Mouse (Mus musculus) bone marrow macrophage, adult 2 months (primary cell): Measurements from ENCODE around the gene Kirrel. TPM values are rescaled to one million over a fixed set of nuclear protein-coding genes. Genes with fewer than 3 reads are reported as not detected.

Experiments
- H3K27ac ChIP-seq: 2 replicates; pipeline ENCODE4 v1.5.1; 2012; ENCODE audit warnings: low read depth, low read length; ENCODE audit not compliant: insufficient read depth
- H3K4me1 ChIP-seq: 2 replicates; pipeline ENCODE4 v1.6.1; 2012; ENCODE audit warnings: low read length; ENCODE audit not compliant: control insufficient read depth, insufficient read depth
- H3K4me3 ChIP-seq: 2 replicates; pipeline ENCODE4 v1.5.1; 2012; ENCODE audit warnings: mild to moderate bottlenecking, low read length, moderate library complexity; ENCODE audit not compliant: insufficient read depth
- CTCF ChIP-seq: IDR thresholded peaks from 2 replicates; pipeline ENCODE4 v1.5.1; 2012; ENCODE audit warnings: low read depth, mild to moderate bottlenecking, low read length, moderate library complexity
- POLR2A ChIP-seq: IDR thresholded peaks from 2 replicates; pipeline ENCODE4 v1.6.1; 2012; ENCODE audit warnings: mild to moderate bottlenecking, low read depth, low read length, borderline replicate concordance
- polyA plus RNA-seq: library from polyadenylated mRNA; stranded (reverse); fragments of >200 nt; gene quantifications from 2 replicates; pipeline ENCODE4 v1.2.4, GENCODE M21; 2012; ENCODE audit not compliant: missing spikeins, insufficient read depth, insufficient read length

Gene Kirrel
- polyA plus RNA-seq, 1 experiment = 0.46 TPM

GRCm38 (mm10) chr3:87167621-87168020 is 6.9 kb downstream of the Kirrel start:
- Histone ChIP-seq H3K4me3 (no peak overlapping the region), H3K27ac (no peak overlapping the region), H3K4me1 (0 out of 2 replicates have a peak, but pooled peaks cover 2% of the 10 kb centered on the region)
- TF ChIP-seq POLR2A (no peak), CTCF (no peak)

- H3K4me1 ChIP-seq = 0 out of 2 replicates have a peak, but pooled peaks cover 2% of the 10 kb centered on the region
- H3K4me3 ChIP-seq = no peak overlapping the region
- no peak overlapping the region for H3K27ac ChIP-seq
- TF ChIP-seq POLR2A = no peak
- TF ChIP-seq CTCF = no peak
Measured at GRCm38 (mm10) chr3:87165291-87165881, 9.2 kb downstream of the Kirrel start.

GRCm38 (mm10) chr3:87164099-87164815 is 10.3 kb downstream of the Kirrel start:
- Histone ChIP-seq H3K27ac (no peak overlapping the region), H3K4me3 (no peak overlapping the region), H3K4me1 (0 out of 2 replicates have a peak, but pooled peaks cover 2% of the 10 kb centered on the region)
- TF ChIP-seq POLR2A (no peak), CTCF (no peak)

- H3K27ac ChIP-seq = no peak overlapping the region
Measured at GRCm38 (mm10) chr3:87163116-87163515, 11.4 kb downstream of the Kirrel start.

GRCm38 (mm10) chr3:87162380-87162779 is 12.2 kb downstream of the Kirrel start:
- TF ChIP-seq CTCF (no peak), POLR2A (no peak)
- Histone ChIP-seq H3K4me1 (0 out of 2 replicates have a peak, but pooled peaks cover 2% of the 10 kb centered on the region), H3K27ac (no peak overlapping the region), H3K4me3 (no peak overlapping the region)

More at GRCm38 (mm10) chr3:87163116-87163515, 11.4 kb downstream of the Kirrel start:
- Histone ChIP-seq H3K4me3 (no peak overlapping the region), H3K4me1 (0 out of 2 replicates have a peak, but pooled peaks cover 2% of the 10 kb centered on the region)
- TF ChIP-seq POLR2A (no peak), CTCF (no peak)

GRCm38 (mm10) chr3:87161601-87162000 is 12.9 kb downstream of the Kirrel start:
- Histone ChIP-seq H3K27ac (no peak overlapping the region), H3K4me1 (0 out of 2 replicates have a peak, but pooled peaks cover 2% of the 10 kb centered on the region)

GRCm38 (mm10) chr3:87160819-87161509 is 13.6 kb downstream of the Kirrel start:
- H3K27ac ChIP-seq = no peak overlapping the region
- TF ChIP-seq POLR2A (no peak), CTCF (no peak)
- H3K4me3 ChIP-seq = no peak overlapping the region
- 0 out of 2 replicates have a peak, but pooled peaks cover 2% of the 10 kb centered on the region for H3K4me1 ChIP-seq

More at GRCm38 (mm10) chr3:87161601-87162000, 12.9 kb downstream of the Kirrel start:
- no peak overlapping the region for H3K4me3 ChIP-seq
- TF ChIP-seq POLR2A (no peak), CTCF (no peak)

GRCm38 (mm10) chr3:87159190-87159589 is 15.4 kb downstream of the Kirrel start:
- Histone ChIP-seq H3K4me1 (no peaks in the 10 kb centered on the region), H3K4me3 (no peak overlapping the region), H3K27ac (no peak overlapping the region)
- TF ChIP-seq POLR2A (no peak), CTCF (no peak)

GRCm38 (mm10) chr3:87157767-87158291 is 16.7 kb downstream of the Kirrel start:
- H3K4me1 ChIP-seq = no peaks in the 10 kb centered on the region
- no peak overlapping the region for H3K27ac ChIP-seq
- TF ChIP-seq POLR2A = no peak
- TF ChIP-seq CTCF = no peak
- H3K4me3 ChIP-seq = no peak overlapping the region
